Mouse (Mus musculus) heart, postnatal 0 days (tissue): Measurements from ENCODE around the gene Tbkbp1. TPM values are rescaled to one million over a fixed set of nuclear protein-coding genes. Genes with fewer than 3 reads are reported as not detected.
"Not testable (repeated sequence)": the region's sequence is repeated elsewhere in the genome, so short reads cannot be mapped to it uniquely, and the experiment has no call there.

Experiments used
- ATAC-seq: fragments of 200-750 bp; cut with Nextera tagmentation; 2 replicates; pipeline ENCODE4 v1.8.0; 2017; ENCODE audit warnings: low read depth, moderate number of reproducible peaks, moderate library complexity; ENCODE audit not compliant: insufficient read depth
- DNase-seq: peaks from one replicate; pipeline ENCODE4 v3.0.0-alpha.2; 2016; ENCODE audit warnings: low spot score
- H3K27ac ChIP-seq: fragments of 300-500 bp; sonication (generic); 2 replicates; pipeline ENCODE4 v1.5.1; 2014; ENCODE audit warnings: low read depth, mild to moderate bottlenecking
- H3K27me3 ChIP-seq: fragments of 300-500 bp; sonication (generic); 2 replicates; pipeline ENCODE4 v1.6.1; 2014; ENCODE audit warnings: low read length, mixed read lengths; ENCODE audit not compliant: control insufficient read depth, insufficient read depth
- H3K36me3 ChIP-seq: fragments of 300-500 bp; sonication (generic); replicated peaks from 2 replicates; pipeline ENCODE4 v1.6.1; 2014; ENCODE audit warnings: low read length, mixed read lengths; ENCODE audit not compliant: control insufficient read depth, insufficient read depth
- H3K4me1 ChIP-seq: fragments of 300-500 bp; sonication (generic); 2 replicates; pipeline ENCODE4 v1.6.1; 2014; ENCODE audit warnings: antibody characterized with exemption; ENCODE audit not compliant: control insufficient read depth, insufficient read depth
- H3K4me2 ChIP-seq: fragments of 300-500 bp; sonication (generic); 2 replicates; pipeline ENCODE4 v1.6.1; 2014; ENCODE audit warnings: low read depth, mild to moderate bottlenecking, low read length, moderate library complexity
- H3K4me3 ChIP-seq: fragments of 300-500 bp; sonication (generic); 2 replicates; pipeline ENCODE4 v1.5.1; 2014; ENCODE audit warnings: low read depth, low read length
- H3K9ac ChIP-seq: fragments of 300-500 bp; sonication (generic); replicated peaks from 2 replicates; pipeline ENCODE4 v1.6.1; 2014; ENCODE audit warnings: low read depth, low read length, mixed read lengths
- H3K9me3 ChIP-seq: fragments of 300-500 bp; sonication (generic); replicated peaks from 2 replicates; pipeline ENCODE4 v1.6.1; 2016; ENCODE audit warnings: low read length; ENCODE audit not compliant: control insufficient read depth
- CTCF ChIP-seq: IDR thresholded peaks from 2 replicates; pipeline ENCODE4 v1.5.1; 2016; ENCODE audit warnings: antibody characterized with exemption, control low read depth, low read depth
- EP300 ChIP-seq: IDR thresholded peaks from 2 replicates; pipeline ENCODE4 v1.6.1; 2016; ENCODE audit warnings: antibody characterized with exemption, low read depth
- WGBS: fragments of 180-500 bp; shearing (Covaris S2); extraction: QIAGEN DNeasy Blood & Tissue Kit; methylation state at CpG from one replicate; pipeline ENCODE4 v1.1.7; 2014; 5-methylcytosine and 5-hydroxymethylcytosine counted together
- polyA plus RNA-seq: library from polyadenylated mRNA; unstranded; fragments of >200 nt; fragmentation: Nextera tagmentation; extraction: Ambion mirVana; gene quantifications from 2 replicates; pipeline ENCODE4 v1.2.1, GENCODE M21; 2015
- total RNA-seq: library from RNA; depleted of rRNA; stranded (reverse); fragments of >200 nt; gene quantifications from 2 replicates; pipeline ENCODE4 v1.2.3, GENCODE M21; 2014; ENCODE audit warnings: low replicate concordance

The Tbkbp1 gene
- total and polyA plus RNA-seq, 2 experiments from 2014 or later, result 2.8 to 8.9 TPM

DNA sequence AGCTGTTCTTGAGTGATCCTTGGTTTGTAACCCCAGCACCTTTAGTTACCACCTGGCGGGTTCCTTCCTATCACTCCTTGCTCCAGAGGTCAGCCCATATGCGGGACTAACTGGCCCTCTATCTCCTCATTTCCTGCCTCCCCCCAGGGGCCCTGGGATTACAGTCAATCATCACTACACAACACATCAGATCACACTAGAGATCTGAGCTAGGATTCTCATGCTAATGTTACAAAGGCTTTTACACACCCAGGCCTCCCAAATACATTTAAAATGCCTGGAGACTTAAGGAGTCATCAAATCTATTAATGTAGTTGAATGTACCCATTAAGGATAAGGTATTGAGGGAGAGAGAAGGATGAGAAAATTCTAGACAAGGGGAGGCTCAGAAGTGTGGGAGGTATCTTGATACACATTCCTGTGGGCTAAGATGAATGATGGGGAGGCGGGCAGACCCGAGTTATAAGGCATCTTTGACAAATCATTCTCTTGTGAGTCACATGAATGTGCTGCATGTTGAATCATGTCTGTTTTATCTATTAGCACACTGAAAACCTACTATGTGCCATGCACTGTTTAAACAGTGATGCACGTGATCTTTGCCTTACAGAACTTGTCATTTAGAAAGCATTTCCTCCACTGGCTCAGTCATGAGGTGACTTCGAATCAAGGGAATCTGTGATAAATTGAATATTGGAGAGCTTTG lies 40.8 kb upstream of the Tbkbp1 start:
- Histone ChIP-seq H3K4me3 (no peak overlapping the region), H3K27me3 (no peaks in the 10 kb centered on the region), H3K36me3 (no peaks in the 10 kb centered on the region), H3K27ac (no peak overlapping the region), H3K9me3 (no peaks in the 10 kb centered on the region), H3K4me1 (no peaks in the 10 kb centered on the region), H3K9ac (no peak overlapping the region), H3K4me2 (no peak overlapping the region)
- 66% methylated on average over 6 of the region's 6 CpGs for WGBS
- no peak for ATAC-seq
- DNase-seq, result no peak
- TF ChIP-seq EP300, result no peak
- no peak for TF ChIP-seq CTCF

DNA sequence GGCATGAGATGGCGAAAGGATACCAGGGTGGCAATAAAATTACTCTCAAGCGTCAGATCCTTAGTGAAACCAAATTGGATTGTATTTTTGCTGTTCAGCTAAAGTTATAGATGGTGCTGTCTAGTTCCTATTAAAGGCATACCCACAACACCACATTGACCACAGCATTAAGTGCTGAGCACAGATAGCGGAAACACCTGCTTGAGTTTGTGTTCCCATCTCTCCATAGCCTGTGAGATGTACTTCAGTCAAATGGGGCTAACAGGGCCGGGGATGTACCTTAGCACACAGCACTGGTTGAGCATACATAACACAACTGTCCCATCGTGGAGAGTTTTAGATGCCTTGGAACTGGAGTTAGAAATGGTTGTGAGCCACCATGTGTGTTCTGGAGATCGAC lies 39.7 kb upstream of the Tbkbp1 start:
- Histone ChIP-seq H3K27ac (no peak overlapping the region), H3K9me3 (no peaks in the 10 kb centered on the region), H3K36me3 (no peaks in the 10 kb centered on the region; the same call in 1 of the 2 replicates), H3K4me1 (no peaks in the 10 kb centered on the region; the same call in 1 of the 2 replicates), H3K4me3 (no peak overlapping the region), H3K27me3 (no peaks in the 10 kb centered on the region), H3K4me2 (no peak overlapping the region), H3K9ac (no peak overlapping the region)
- no peak for ATAC-seq
- DNase-seq, result no peak
- no peak for TF ChIP-seq CTCF
- no peak for TF ChIP-seq EP300
- WGBS, result 85% methylated on average over 6 of the region's 6 CpGs

DNA sequence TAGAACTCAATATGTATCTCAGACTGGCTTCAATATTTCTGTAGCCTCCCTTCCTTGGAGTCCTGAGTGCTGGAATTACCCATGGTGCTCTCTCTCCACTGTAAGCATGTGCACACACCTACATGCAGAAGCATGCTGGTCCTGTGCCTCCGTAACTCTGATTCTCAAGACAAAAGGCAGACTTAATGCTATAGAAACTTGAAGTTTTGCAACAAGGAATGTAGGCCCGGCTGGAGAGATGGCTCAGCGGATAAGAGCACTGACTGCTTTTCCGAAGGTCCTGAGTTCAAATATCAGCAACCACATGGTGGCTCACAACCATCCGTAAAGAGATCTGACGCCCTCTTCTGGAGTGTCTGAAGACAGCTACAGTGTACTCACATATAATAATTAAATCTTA lies 38.4 kb upstream of the Tbkbp1 start:
- H3K9me3 ChIP-seq, H3K4me1 ChIP-seq, ATAC-seq, DNase-seq, H3K36me3 ChIP-seq, H3K4me2 ChIP-seq, H3K9ac ChIP-seq, H3K27ac ChIP-seq, H3K4me3 ChIP-seq, H3K27me3 ChIP-seq: not testable (repeated sequence)
- 86% methylated on average over 6 of the region's 6 CpGs for WGBS

GRCm38 (mm10) chr11:97189231-97189630 lies 37.9 kb upstream of the Tbkbp1 start:
- H3K4me1 ChIP-seq, result no peaks in the 10 kb centered on the region; the same call in 1 of the 2 replicates
- 38% methylated on average over 3 of the region's 3 CpGs for WGBS
- peak overlapping the region; percentile 70 for H3K4me2 ChIP-seq
- peaks cover 6% of the 10 kb centered on the region for H3K36me3 ChIP-seq
- no peak for ATAC-seq
- peak overlapping the region; percentile 51; the same call in 1 of the 2 replicates for H3K4me3 ChIP-seq
- H3K9me3 ChIP-seq, result no peaks in the 10 kb centered on the region
- H3K9ac ChIP-seq, result peak overlapping the region; percentile 38; the same call in 1 of the 2 replicates
- H3K27ac ChIP-seq, result peak overlapping the region; percentile 90; the same call in 1 of the 2 replicates
- no peak for DNase-seq
- TF ChIP-seq EP300 (no peak), CTCF (no peak)
- no peaks in the 10 kb centered on the region for H3K27me3 ChIP-seq

DNA sequence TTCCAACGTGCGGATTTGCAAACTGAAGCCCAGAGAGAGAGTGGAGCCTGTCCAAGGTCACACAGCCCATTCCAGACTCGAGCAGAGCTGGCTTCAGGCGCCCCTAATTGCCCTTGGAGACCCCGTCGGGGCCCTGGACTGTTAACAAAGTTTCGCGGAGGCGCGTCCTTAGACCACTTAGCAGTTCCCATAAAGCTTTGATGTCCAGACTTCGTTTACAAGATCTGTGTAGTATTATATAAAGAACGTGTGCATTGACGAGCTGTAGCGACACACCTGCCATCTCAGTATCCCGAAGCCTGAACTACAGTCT lies 37.3 kb upstream of the Tbkbp1 start:
- Histone ChIP-seq H3K4me1 (no peaks in the 10 kb centered on the region; the same call in 1 of the 2 replicates), H3K4me3 (peak overlapping the region; percentile 51), H3K9me3 (no peaks in the 10 kb centered on the region), H3K36me3 (peaks cover 12% of the 10 kb centered on the region), H3K27me3 (no peaks in the 10 kb centered on the region), H3K27ac (peak overlapping the region; percentile 90), H3K4me2 (peak overlapping the region; percentile 70), H3K9ac (peak overlapping the region; percentile 38)
- TF ChIP-seq CTCF (no peak), EP300 (no peak)
- WGBS, result under 1% methylated on average over 15 of the region's 15 CpGs
- ATAC-seq (no peak), DNase-seq (no peak)
